Comparison of ENCODE assay signal across 13 mouse cellular contexts in genomic region chr13:16715296-16715960, GRCm38 (mm10).
DNase-seq lines count a peak whose midpoint lies in the region; ATAC-seq and TF ChIP-seq lines count a peak whose summit lies in the region.
"Had no signal": no experiment of that assay in that cellular context is flagged by ENCODE, and none has a peak within 500 bp of the region (broad histone marks: within the 10 kb centered on the region; RNA-seq: fewer than 3 reads in every experiment).

No protein-coding gene starts in this region.

- no peak for TF ChIP-seq CTCF in liver, adult 2 months (IDR thresholded peaks at IDR 0.05; ENCODE audit: low read depth, low read length)
- no peak for TF ChIP-seq CTCF in layer of hippocampus, adult 2 months (conservative IDR thresholded peaks at IDR 0.05)

- no peaks in the 10 kb centered on the region for H3K36me3 ChIP-seq in liver, adult 2 months (ENCODE audit: control insufficient read depth, insufficient read depth, low read length)
- no peaks in the 10 kb centered on the region for H3K36me3 ChIP-seq in liver, embryonic 11.5 days (ENCODE audit: control insufficient read depth, insufficient read depth, low read length)
- no peaks in the 10 kb centered on the region for H3K36me3 ChIP-seq in stomach, embryonic 15.5 days
- H3K36me3 ChIP-seq in midbrain, embryonic 13.5 days = no peaks in the 10 kb centered on the region
- H3K36me3 ChIP-seq: midbrain, embryonic 12.5 days had no signal

- 28% methylated on average over 5 of the region's 5 CpGs for WGBS in liver, adult 2 months
- 47% methylated on average over 5 of the region's 5 CpGs for WGBS in liver, embryonic 11.5 days
- 28% methylated on average over 5 of the region's 5 CpGs for WGBS in stomach, embryonic 15.5 days
- WGBS in midbrain, embryonic 13.5 days = 78% methylated on average over 5 of the region's 5 CpGs

- TF ChIP-seq POLR2A in liver, adult 2 months (IDR thresholded peaks at IDR 0.05; ENCODE audit: extremely low read depth, insufficient read depth, low read length) = no peak

- H3K4me2 ChIP-seq in liver, embryonic 11.5 days = no peak overlapping the region
- H3K4me2 ChIP-seq in stomach, embryonic 15.5 days = no peak overlapping the region
- no peak overlapping the region for H3K4me2 ChIP-seq in midbrain, embryonic 13.5 days (replicated peaks)
- H3K4me2 ChIP-seq: midbrain, embryonic 12.5 days had no signal

- H3K4me3 ChIP-seq in liver, adult 2 months (ENCODE audit: insufficient read depth, low read depth, low read length) = no peak overlapping the region
- H3K4me3 ChIP-seq in liver, embryonic 11.5 days (ENCODE audit: low read depth, low read length) = no peak overlapping the region
- H3K4me3 ChIP-seq in stomach, embryonic 15.5 days (replicated peaks) = no peak overlapping the region
- no peak overlapping the region for H3K4me3 ChIP-seq in layer of hippocampus, adult 2 months
- no peak overlapping the region for H3K4me3 ChIP-seq in midbrain, embryonic 13.5 days (replicated peaks)
- H3K4me3 ChIP-seq: midbrain, embryonic 12.5 days had no signal

- H3K27ac ChIP-seq in liver, adult 2 months (replicated peaks; ENCODE audit: insufficient read depth, low read depth, low read length) = no peak overlapping the region
- H3K27ac ChIP-seq in liver, embryonic 11.5 days (ENCODE audit: low read depth, low read length) = no peak overlapping the region
- no peak overlapping the region for H3K27ac ChIP-seq in stomach, embryonic 15.5 days
- H3K27ac ChIP-seq in layer of hippocampus, adult 2 months = no peak overlapping the region
- no peak overlapping the region for H3K27ac ChIP-seq in midbrain, embryonic 13.5 days
- H3K27ac ChIP-seq: midbrain, embryonic 12.5 days had no signal

- no peak for ATAC-seq in liver, embryonic 11.5 days (replicated peaks; ENCODE audit: low FRiP score)
- peak; percentile 80 for ATAC-seq in stomach, embryonic 15.5 days (ENCODE audit: insufficient read depth, low FRiP score, low read depth)
- ATAC-seq in midbrain, embryonic 13.5 days = no peak
- ATAC-seq: forebrain, postnatal 0 days; hindbrain, embryonic 16.5 days had no signal

- peak; percentile 16 for DNase-seq in liver, adult 2 months (ENCODE audit: extremely low read depth, low read depth, low spot score)
- no peak for DNase-seq in liver, embryonic 11.5 days (ENCODE audit: low spot score)
- peak; percentile 96 for DNase-seq in heart, adult 11 months
- DNase-seq in heart, postnatal 25 days (ENCODE audit: low spot score) = peak; percentile 24
- DNase-seq in layer of hippocampus, postnatal 10 days (ENCODE audit: low spot score in 2 of 2) = no peak
- no peak for DNase-seq in layer of hippocampus, adult 2 months (ENCODE audit: low spot score in 2 of 2)
- DNase-seq: embryo, embryonic 11 days; forebrain, postnatal 0 days had no signal

- intact Hi-C loops in heart, postnatal 25 days (cut with DNase I) = loop anchor here (5.0 kb wide), 1 partner anchor 47 kb away; no protein-coding TSS in a partner anchor

- no peak overlapping the region for H3K9ac ChIP-seq in liver, adult 2 months (ENCODE audit: low read depth, low read length)
- no peak overlapping the region for H3K9ac ChIP-seq in liver, embryonic 11.5 days (ENCODE audit: low read depth, low read length)
- H3K9ac ChIP-seq in stomach, embryonic 15.5 days = no peak overlapping the region
- no peak overlapping the region for H3K9ac ChIP-seq in midbrain, embryonic 13.5 days (replicated peaks)
- H3K9ac ChIP-seq: forebrain, postnatal 0 days; midbrain, embryonic 12.5 days had no signal

- H3K27me3 ChIP-seq in liver, adult 2 months (ENCODE audit: control insufficient read depth, insufficient read depth, low read length) = no peaks in the 10 kb centered on the region
- H3K27me3 ChIP-seq in liver, embryonic 11.5 days (replicated peaks; ENCODE audit: control insufficient read depth, insufficient read depth, low read length) = no peaks in the 10 kb centered on the region
- no peaks in the 10 kb centered on the region for H3K27me3 ChIP-seq in stomach, embryonic 15.5 days (replicated peaks)
- H3K27me3 ChIP-seq in midbrain, embryonic 13.5 days = no peaks in the 10 kb centered on the region
- H3K27me3 ChIP-seq: CH12.LX; midbrain, embryonic 12.5 days had no signal

- H3K9me3 ChIP-seq in liver, embryonic 11.5 days (ENCODE audit: control insufficient read depth, low read length) = no peaks in the 10 kb centered on the region
- H3K9me3 ChIP-seq in stomach, embryonic 15.5 days = no peaks in the 10 kb centered on the region
- H3K9me3 ChIP-seq in midbrain, embryonic 13.5 days = no peaks in the 10 kb centered on the region
- H3K9me3 ChIP-seq: midbrain, embryonic 12.5 days had no signal

- H3K79me2 ChIP-seq in liver, adult 2 months (ENCODE audit: control insufficient read depth, insufficient read depth, low read length) = no peaks in the 10 kb centered on the region

- H3K4me1 ChIP-seq in liver, adult 2 months (ENCODE audit: control insufficient read depth, insufficient read depth, low read length) = no peaks in the 10 kb centered on the region
- H3K4me1 ChIP-seq in liver, embryonic 11.5 days (replicated peaks; ENCODE audit: control insufficient read depth, insufficient read depth, low read length) = no peaks in the 10 kb centered on the region
- H3K4me1 ChIP-seq in stomach, embryonic 15.5 days = 0 out of 2 replicates have a peak, but pooled peaks cover 7% of the 10 kb centered on the region
- H3K4me1 ChIP-seq in midbrain, embryonic 13.5 days (replicated peaks) = no peaks in the 10 kb centered on the region

Comparison
In these comparisons a context has a peak if more than half of its experiments do, and no peak if none do; other contexts are left out.
1. DNase-seq: peak in liver, adult 2 months (single experiment), heart, adult 11 months (single experiment) and heart, postnatal 25 days (single experiment); none in liver, embryonic 11.5 days (single experiment), layer of hippocampus, postnatal 10 days (0 of 2) and layer of hippocampus, adult 2 months (0 of 2).